Mouse (Mus musculus): ENCODE data around the gene Git1. TPM values are rescaled to one million over a fixed set of nuclear protein-coding genes. Genes with fewer than 3 reads are reported as not detected.

Git1 gene
- total RNA-seq, 2 experiments from 2014 or later = 151 to 166 TPM

DNA sequence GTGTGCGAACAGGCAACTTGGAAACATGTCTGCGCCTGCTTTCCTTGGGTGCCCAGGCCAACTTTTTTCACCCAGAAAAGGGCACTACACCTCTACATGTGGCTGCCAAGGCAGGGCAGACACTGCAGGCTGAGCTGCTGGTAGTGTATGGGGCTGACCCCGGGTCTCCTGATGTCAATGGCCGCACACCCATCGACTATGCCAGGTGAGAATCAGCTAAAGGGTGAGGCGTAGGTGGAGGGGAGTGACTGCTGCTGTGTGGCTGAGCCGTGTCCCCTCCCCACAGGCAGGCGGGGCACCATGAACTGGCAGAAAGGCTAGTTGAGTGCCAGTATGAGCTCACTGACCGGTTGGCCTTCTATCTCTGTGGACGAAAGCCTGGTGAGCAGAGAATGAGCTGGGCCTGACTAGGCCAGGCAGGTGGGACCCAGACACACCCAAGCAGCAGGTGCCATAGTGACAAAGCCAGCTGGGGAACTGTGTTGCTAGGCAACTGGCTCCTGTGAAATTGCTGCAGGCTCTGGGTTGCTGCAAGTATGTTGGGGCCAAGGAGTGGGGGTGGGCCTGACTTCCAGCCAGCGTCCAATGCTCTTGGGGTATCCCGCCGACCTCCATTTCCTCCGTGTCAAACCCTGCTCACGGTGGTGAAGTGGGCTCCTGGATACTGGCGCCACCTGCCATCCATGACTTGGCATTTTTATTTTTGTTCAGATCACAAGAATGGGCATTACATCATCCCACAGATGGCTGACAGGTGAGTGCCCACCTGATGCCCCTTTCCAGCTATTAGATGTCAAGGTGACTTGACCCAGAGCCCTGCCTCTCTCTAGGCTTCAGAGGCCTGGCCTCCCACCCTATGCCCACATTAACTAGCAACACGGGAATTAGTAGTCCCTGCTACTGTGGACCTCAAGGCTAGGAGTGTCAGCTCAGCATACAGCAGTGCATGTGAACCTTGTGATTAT lies 7.3 kb downstream of the Git1 start:
- DNase-seq (ENCODE audit: low spot score in 2 of 2) = peak; percentile 34 to 55

DNA sequence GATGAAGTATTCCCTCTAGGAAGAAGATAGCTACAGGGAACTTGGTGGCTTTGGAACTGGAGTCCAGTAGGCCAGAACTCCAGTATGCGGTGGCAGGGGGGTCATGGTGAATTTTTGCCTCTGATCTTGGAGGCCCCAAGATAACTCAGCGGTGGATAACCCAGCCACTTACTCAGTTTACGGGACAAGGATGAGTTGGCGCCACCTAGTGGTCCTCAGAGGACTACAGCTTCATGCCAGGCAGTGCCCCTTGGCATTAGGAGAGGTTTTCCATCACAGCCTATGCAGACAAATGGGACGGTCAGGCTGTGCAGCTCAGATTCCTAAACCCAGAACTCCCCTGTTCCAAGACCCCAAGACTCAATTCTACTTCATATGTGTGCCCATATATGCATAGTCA lies 8.0 kb downstream of the Git1 start:
- peak; percentile 81 to 85 for DNase-seq (ENCODE audit: low spot score in 2 of 2)

DNA sequence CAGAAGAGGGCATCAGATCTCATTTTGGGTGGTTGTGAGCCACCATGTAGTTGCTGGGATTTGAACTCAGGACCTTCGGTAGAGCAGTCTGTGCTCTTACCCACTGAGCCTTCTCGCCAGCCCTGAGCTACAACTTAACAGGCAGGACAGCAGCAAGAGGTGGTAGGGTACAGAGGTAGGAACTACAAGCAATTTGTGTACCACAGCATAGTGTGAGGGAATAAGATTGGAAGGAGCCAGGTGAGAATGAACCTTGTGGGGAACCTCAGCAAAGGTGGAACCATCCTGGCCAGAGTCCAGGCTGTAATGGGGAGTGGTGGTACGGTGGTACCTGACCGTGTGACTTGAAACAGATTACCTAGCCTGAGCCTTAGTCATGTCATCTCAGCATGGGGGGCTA lies 8.6 kb downstream of the Git1 start:
- DNase-seq (ENCODE audit: low spot score in 2 of 2) = no peak

DNA sequence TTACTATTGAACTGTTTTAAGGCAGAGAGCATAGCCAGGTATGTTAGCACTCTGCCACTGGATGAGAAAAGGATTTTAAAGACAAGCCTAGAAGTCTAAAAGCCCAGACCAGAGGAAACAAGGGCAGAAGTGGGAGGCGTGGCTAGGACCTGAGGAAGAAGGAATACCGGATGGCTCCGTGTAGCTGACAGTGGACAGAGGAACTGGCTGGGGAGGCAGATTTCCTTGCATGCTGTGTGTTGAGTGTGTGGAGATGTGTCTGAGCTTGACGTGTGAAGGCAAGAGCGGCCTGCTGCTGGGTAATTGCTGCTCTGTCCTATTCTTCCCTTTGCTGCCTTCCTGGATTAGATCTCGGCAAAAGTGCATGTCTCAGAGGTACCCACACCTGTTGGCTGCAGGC lies 9.1 kb downstream of the Git1 start:
- no peak for DNase-seq (ENCODE audit: low spot score in 2 of 2)

GRCm38 (mm10) chr11:77503511-77503910 lies 10.1 kb downstream of the Git1 start:
- DNase-seq (ENCODE audit: low spot score in 2 of 2) = no peak

DNA sequence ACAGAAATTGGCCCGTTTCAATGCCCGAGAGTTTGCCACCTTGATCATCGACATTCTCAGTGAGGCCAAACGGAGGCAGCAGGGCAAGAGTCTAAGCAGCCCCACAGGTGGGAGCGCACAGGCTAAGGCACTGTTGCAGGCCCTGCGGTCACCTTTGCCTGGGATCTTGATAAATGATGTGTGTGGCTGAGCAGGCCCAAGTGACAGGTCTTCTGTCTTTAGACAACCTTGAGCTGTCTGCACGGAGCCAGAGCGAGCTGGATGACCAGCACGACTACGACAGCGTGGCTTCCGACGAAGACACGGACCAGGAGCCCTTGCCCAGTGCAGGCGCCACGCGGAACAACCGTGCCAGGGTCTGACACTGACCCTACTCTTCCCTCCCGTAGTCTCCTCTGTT lies 11.0 kb downstream of the Git1 start:
- DNase-seq (ENCODE audit: low spot score in 2 of 2) = no peak

DNA sequence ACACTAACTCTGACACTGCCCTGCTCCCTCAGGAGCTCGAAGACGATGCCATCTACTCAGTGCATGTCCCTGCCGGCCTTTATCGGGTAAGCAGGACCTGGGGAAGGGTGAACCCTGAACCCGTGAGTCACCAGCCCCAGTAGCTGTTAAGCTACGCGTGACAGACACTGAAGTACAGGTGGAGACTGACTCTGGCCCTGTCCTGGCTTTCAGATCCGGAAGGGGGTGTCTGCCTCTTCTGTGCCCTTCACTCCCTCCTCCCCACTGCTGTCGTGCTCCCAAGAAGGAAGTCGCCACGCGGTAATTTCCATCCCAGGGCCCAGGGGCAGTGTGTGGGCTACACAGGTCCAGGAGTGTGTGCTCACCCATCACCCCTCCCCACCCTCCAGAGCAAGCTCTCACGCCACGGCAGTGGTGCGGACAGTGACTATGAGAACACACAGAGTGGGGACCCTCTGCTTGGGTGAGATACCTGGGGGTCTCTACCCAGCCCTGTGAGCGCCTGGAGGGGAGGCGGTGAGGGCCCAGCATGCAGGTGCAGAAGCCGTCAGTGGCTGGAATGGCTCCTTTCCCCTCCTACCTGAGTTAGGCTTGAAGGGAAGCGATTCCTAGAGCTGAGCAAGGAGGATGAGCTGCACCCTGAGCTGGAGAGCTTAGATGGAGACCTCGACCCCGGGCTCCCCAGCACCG lies 12.1 kb downstream of the Git1 start:
- DNase-seq (ENCODE audit: low spot score in 2 of 2) = no peak

GRCm38 (mm10) chr11:77506273-77506672 lies 12.9 kb downstream of the Git1 start:
- no peak for DNase-seq (ENCODE audit: low spot score in 2 of 2)

DNA sequence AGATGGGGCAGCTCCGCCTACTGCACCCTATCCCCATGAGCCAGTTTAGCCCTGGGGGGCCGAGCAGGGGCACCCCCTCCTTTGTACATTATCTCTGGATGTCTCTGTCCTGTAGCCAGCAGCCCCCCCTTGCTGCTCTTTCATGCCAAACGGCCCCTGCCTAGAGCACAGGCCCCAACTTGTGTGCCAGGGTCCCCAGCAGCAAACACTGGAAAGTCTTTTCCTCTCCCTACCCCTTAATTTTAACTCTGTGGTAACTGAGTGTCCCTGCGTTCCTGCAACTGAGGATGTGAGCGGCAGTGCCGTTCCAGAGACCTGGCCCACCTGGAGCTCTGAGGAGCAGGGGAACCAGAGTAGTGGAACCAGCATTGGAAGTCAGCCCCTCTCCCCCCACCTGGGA lies 13.6 kb downstream of the Git1 start:
- DNase-seq (ENCODE audit: low spot score in 2 of 2) = no peak

DNA sequence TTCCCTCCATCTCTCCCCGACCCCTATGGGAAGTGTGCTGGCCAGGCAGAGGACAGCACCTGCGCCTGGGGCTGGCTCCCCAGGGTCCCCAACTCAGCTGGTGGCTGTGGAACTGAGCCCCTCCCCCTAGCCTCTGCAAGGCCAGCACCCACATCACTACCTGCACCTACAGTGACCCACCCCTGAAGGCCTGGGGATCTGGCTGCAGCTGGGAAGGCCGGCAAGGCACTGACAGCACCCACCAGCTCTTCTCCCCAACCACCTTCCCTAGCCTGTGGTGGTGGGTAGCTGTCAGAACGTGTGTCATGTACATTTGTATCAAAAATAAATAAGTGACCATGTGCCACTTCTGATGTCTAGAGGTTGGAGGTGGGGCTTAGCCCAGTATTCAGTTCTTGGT lies 14.1 kb downstream of the Git1 start:
- DNase-seq (ENCODE audit: low spot score in 2 of 2) = no peak

- DNase-seq (ENCODE audit: low spot score in 2 of 2) = peak; percentile 80 to 89
Observed at GRCm38 (mm10) chr11:77508068-77509021, 15.0 kb downstream of the Git1 start.

DNA sequence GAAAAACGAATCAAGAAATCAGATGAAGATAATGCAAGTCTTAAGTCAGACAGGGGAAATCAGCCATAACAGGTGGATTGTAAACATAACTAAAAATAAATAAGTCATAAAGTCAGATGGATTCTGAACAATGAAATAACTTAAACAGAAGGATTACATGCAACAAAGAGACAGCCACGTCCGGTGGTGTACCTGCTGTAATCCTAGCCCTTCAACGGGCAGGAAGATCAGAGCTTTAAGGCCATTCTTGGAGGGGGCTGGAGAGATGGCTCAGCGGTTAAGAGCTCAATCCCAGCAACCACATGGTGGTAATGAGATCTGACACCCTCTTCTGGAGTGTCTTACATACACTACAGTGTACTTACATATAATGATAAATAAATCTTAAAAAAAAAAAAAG lies 18.0 kb downstream of the Git1 start:
- DNase-seq (ENCODE audit: low spot score in 2 of 2) = no peak

- DNase-seq (ENCODE audit: low spot score in 2 of 2) = peak in 1 of 2 experiments; percentile 81
Observed at GRCm38 (mm10) chr11:77512891-77513810, 19.8 kb downstream of the Git1 start.

- no peak for DNase-seq (ENCODE audit: low spot score in 2 of 2)
Observed at GRCm38 (mm10) chr11:77513811-77514170, 20.4 kb downstream of the Git1 start.

- DNase-seq (ENCODE audit: low spot score in 2 of 2) = no peak
Observed at GRCm38 (mm10) chr11:77514281-77514831, 21.0 kb downstream of the Git1 start.

GRCm38 (mm10) chr11:77514832-77515636 lies 21.7 kb downstream of the Git1 start, which contains the start of gene Abhd15:
Gene Abhd15 (plus strand): TSS chr11:77515121.
- peak in 1 of 2 experiments; percentile 75 for DNase-seq (ENCODE audit: low spot score in 2 of 2)

DNA sequence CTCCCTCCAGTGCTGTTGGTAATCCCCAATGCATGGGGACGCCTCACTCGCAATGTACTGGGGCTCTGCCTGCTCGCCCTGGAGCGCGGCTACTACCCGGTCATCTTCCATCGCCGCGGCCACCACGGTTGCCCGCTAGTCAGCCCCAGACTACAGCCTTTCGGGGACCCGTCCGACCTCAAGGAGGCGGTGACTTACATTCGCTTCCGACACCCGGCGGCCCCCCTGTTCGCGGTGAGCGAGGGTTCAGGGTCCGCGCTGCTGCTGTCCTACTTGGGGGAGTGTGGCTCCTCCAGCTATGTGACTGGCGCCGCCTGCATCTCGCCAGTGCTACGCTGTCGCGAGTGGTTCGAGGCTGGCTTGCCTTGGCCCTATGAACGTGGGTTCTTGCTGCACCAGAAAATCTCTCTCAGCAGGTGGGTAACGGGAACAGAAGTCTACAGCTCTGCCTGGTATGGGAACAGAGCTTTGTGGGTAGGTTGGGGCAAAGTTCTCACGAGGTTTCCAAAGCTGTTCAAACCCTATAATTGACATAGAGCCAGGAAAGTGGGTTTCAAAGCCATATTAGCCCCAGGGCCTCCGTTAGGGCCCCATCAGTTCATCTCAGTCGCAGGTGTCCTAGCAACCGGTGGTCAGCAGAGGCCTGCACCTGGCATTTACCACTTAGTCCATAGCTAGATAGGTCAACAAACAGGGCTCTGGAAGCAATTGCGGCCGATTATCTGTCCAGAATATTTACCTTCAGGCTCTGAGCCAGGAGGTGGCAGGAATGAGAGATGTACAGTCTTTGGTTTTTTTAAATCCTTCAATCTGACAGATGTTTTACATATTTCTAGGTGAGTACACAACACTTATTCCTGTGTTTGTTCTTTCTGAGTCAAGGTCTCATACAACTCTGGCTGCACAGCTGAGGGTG lies 22.5 kb downstream of the Git1 start, which contains the start of gene Trp53i13:
Trp53i13 (minus strand) TSS at position 344 of the 916 bp plus-strand sequence.
- DNase-seq (ENCODE audit: low spot score in 2 of 2) = no peak

Data from layer of hippocampus, postnatal 10 days (tissue).